Mouse (Mus musculus) bone marrow, adult 2 months (tissue): Measurements from ENCODE around the gene Kcnq1.

Source experiments
- CTCF ChIP-seq: fragments of 200-500 bp; IDR thresholded peaks from 2 replicates; pipeline ENCODE4 v1.5.1; 2011; ENCODE audit warnings: low read length, control low read depth; ENCODE audit not compliant: control insufficient read depth, insufficient read depth
- POLR2A ChIP-seq: fragments of 200-500 bp; IDR thresholded peaks from 2 replicates; pipeline ENCODE4 v1.6.1; 2011; ENCODE audit warnings: low read depth, mild to moderate bottlenecking, control low read depth, low read length, borderline replicate concordance; ENCODE audit not compliant: control insufficient read depth

GRCm38 (mm10) chr7:143159446-143159845 is 53.3 kb downstream of the Kcnq1 start:
- no peak for TF ChIP-seq CTCF
- no peak for TF ChIP-seq POLR2A
